Mouse (Mus musculus) embryo, embryonic 10.5 days (tissue): Measurements from ENCODE around the gene Cpn2.

Source experiments
- DNase-seq: peaks from one replicate; pipeline ENCODE4 v3.0.0-alpha.2; 2015; ENCODE audit warnings: low spot score

Gene Cpn2

GRCm38 (mm10) chr16:30280676-30281297 lies 13.5 kb upstream of the Cpn2 start:
- DNase-seq: no peak

DNA sequence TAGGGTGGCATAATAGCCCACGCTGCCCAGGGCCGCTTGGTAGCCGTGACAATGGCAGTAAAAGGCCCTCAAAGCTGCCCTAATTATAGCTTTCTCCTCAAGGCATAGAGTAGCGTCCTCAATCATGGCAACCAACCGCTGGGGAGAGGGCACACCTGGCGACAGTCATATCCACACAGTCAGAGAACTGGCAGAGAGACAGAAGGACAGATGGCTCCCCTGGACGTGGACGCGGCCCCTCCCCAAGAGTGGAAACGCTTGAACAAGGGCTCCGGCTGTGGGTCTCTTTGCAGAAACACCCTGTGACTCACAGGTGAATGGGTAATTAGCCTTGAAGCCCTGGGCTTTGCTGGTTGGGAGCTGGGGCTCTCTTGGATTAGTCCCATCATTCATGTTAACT lies 11.1 kb upstream of the Cpn2 start:
- DNase-seq: no peak

DNA sequence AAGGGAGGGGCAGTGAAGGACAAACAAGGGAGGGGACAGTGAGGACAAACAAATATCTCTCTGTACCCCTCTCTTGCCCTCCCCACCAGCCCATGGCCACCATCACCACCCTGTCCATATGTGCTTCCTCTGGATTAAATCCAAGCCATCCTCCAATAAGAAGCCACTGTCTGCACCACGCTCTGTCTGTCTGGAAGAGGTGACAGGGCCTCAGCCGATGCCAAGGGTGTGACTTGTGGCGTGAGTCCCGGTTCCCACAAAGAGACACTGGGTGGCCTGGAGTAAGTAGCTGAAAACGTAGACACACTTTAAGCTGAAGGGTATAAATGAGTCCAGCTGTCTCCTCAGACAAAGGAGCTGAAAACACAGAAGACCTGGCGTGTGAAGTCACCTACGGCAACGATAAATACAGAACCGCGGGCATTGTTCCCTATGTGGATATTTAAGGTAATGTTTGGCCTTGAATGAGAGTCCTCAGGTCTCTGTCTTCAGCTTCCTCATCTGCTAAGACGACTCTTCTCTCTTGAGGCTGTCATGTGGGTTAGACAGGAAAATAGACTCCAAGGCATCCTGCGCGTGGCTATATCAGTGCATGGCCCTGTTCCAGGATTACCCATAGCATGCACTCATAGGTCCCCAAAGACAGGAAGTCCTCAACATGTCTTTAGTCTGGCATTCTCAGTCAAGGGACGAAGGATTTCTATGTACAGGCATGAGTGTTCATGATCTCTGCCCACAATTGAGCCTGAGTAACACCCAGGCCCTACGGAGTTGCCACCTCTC lies 8.4 kb upstream of the Cpn2 start:
- DNase-seq: no peak

- no peak for DNase-seq
Measured at GRCm38 (mm10) chr16:30273065-30273464, 5.8 kb upstream of the Cpn2 start.

GRCm38 (mm10) chr16:30271941-30272595 lies 4.8 kb upstream of the Cpn2 start:
- DNase-seq: no peak

- DNase-seq: peak; percentile 38
Measured at GRCm38 (mm10) chr16:30271223-30271761, 4.0 kb upstream of the Cpn2 start.

GRCm38 (mm10) chr16:30266561-30266960 lies 738 bp downstream of the Cpn2 start:
- no peak for DNase-seq

GRCm38 (mm10) chr16:30265611-30266010 lies 1.7 kb downstream of the Cpn2 start:
- DNase-seq: no peak

DNA sequence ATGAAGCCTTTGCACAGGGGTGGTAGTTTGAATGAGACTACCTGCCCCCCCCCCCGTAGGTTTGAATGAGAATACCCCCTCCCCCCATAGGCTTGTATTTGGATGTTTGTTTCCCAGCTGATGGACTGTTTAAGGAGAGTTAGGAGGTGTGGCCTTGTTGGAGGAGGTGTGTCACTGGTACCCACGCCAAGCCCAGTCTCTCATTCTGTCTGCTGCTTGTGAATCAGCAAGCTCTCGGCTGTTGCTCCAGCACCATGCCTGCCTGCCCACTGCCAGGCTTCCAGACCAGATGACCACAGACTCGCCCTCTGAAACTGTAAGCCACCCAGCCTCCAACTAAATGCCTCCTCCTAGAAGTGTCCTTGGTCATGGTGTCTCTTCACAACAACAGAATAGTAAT lies 4.1 kb downstream of the Cpn2 start:
- DNase-seq: no peak

DNA sequence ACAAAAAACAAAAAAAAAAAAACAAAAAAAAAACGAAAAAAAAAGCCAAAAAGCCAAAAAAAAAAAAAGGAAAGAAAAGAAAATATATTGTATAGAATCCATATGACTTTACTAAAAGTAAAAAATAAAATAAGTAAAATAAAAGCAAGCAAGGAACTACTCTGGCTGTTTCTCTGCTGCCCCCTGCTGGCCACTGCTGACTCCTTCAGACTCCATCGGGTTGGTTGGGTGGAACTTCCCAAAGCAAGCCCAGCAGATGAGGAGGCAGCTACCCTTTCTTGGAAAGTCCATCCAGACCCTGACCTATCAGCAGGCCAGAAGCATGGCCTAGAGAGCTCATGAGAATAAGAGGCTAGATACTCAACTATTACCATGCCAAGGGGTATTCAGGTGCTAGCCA lies 4.6 kb downstream of the Cpn2 start:
- DNase-seq: peak; percentile 86

GRCm38 (mm10) chr16:30262157-30262556 lies 5.1 kb downstream of the Cpn2 start:
- no peak for DNase-seq

GRCm38 (mm10) chr16:30261341-30261740 lies 6.0 kb downstream of the Cpn2 start:
- no peak for DNase-seq

DNA sequence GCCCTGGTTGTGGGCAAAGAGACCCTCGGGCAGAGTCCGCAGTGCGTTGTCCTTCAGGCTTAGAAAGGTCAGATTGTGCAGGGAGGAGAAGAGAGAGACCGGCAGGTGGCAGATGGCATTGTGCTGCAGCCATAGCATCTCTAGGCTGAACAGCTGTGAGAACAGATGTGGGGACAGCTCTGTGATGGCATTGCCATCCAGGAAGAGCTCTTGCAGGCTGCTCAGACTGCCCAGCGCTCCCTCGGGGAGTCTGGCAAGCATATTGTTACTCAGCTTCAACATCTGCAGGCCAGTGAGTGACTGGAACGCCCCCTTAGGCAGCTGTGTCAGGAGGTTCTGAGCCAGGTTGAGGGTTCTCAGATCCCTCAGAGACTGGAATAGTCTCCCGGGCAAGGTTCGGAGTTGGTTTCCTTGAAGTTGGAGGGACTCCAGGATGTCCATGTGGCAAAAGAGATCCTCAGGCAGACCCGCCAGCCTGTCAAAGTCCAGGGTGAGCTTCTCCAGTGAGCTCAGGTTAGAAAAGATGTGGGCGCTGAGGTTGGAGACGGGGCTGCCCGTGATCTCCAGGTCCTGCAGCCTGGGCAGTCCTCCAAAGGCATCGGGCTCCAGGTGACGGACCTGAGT lies 7.2 kb downstream of the Cpn2 start:
- no peak for DNase-seq

DNA sequence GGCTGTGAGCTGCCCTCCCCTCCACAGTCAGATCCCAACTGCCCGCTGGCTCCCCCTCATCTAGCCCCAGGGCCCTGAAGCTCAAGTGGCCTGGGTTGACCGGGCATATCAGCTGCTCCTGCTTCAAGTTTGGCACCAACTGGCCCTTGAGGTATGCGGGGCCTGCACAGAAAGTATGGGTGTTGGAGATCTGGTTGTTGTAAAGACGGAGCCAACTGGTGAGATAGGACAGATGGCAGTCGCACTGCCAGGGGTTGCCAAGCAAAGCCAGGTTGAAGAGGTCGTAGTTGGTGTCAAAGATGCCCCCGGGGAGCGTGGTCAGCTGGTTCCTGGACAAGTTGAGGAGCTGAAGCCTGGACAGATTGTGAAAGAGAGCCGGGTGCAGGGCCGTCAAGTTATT lies 7.9 kb downstream of the Cpn2 start:
- no peak for DNase-seq

GRCm38 (mm10) chr16:30258441-30258840 lies 8.9 kb downstream of the Cpn2 start:
- DNase-seq: no peak

GRCm38 (mm10) chr16:30257718-30258117 lies 9.6 kb downstream of the Cpn2 start:
- no peak for DNase-seq

- no peak for DNase-seq
Measured at GRCm38 (mm10) chr16:30255061-30255460, 12.2 kb downstream of the Cpn2 start.

DNA sequence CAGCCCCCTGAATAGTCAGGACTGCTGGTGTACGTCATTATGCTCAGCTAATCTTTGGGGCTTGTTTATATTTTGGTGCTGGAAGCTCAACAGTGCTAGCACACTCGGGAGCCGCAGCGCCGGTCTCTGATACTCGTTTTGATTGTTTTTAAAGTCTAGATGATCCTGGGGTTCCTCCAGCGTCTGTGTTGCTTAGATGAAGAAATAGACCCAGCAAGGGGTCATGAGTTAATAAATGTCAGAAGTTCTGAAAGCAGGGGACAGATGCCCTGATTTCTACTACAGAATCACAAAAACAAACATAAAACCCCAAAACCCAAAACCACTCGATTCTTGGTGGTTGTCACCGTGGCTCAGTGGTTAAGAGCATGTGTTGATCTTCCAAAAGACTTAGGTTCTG lies 13.4 kb downstream of the Cpn2 start:
- DNase-seq: no peak

GRCm38 (mm10) chr16:30253374-30253773 lies 13.9 kb downstream of the Cpn2 start:
- DNase-seq: no peak

- peak; percentile 93 for DNase-seq
Measured at GRCm38 (mm10) chr16:30252003-30252418, 15.3 kb downstream of the Cpn2 start.

- peak; percentile 77 for DNase-seq
Measured at GRCm38 (mm10) chr16:30244037-30244700, 23.1 kb downstream of the Cpn2 start.

DNA sequence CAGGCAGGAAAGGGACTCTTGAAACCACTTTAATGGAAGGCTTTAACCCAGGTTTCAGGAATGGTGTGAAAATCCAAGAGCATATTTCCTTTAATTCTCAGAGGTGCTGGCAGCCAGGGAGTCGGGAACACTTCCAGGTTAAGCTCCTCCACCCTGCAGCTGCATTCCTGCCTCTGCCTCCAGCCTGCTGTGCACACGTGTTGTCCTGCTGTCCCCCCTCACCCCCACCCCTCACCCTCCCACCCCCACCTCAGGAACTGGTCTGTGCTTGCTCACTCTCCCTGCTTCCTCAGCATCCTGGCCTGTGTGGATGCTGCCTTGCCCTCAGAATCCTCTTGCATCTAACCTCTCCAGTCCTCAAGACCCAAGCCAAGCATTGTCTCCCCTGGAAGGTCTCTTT lies 25.7 kb downstream of the Cpn2 start:
- DNase-seq: no peak
